Mouse (Mus musculus): ENCODE measurements at regions not wholly inside any gene's neighbourhood (a gene's known extent, or its start where the extent isn't known, plus 50 kb on each side); places are given as distances from the start of the nearest gene placed in this dataset.

DNA sequence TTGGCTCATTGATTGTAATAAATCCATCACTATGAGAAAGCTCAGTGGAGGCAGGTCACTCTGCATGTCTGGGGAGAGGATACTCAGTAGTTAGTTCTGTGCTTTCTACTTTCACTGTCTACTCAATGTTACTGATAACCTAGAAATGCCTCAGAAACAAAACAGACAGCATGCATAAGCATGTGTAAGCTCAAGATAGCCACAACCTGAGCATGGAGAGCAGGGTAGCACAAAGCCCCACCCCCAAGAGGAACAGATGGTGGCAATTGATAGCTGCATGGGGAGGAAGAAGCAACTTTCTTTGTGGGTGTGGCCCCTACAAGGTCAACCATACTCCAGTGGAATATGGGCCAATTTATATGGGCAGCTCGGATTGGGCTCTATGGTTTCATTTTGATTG, 711.9 kb downstream of the Pdcd6ip start:
- no peak for DNase-seq (ENCODE audit: extremely low spot score in 1 of 2, low spot score in 1 of 2)

DNA sequence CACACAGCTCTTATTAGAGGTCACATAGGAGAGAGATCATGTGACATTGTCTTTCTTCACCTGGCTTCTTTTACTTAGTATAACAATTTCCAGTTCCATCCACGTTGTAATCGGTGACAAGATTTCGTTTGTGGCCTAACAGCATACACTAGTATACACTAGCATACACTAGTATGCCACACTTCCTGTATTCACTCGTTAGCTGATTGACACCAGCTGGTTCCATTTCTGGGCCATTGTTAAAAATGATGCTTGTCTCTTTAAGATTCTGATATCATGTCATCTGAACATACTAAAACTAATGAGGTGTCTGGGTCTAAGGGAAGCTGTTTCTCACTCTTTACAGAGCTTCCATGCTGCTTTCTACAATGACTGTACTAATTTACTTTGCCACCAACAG, 713.3 kb downstream of the Pdcd6ip start:
- no peak for DNase-seq (ENCODE audit: extremely low spot score in 1 of 2, low spot score in 1 of 2)

DNA sequence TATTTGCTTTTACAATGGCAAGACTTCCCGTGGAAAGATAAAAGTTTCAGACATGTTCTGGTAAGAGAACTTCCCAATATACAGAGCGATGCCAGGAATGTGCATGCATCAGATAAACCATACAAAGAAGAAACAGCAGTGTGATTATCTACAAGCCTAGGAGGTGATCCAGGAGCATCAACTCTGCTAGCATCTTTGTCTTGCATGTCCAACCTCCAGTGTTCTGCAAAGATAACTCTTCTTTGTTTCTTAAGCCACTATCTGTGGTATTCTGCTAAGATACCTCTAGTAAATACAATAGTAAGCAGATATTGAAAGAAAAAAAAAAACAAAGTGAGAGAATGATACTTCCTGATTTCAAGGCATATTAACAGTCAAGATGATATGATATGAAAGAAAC, 714.4 kb downstream of the Pdcd6ip start:
- no peak for DNase-seq (ENCODE audit: extremely low spot score in 1 of 2, low spot score in 1 of 2)

DNA sequence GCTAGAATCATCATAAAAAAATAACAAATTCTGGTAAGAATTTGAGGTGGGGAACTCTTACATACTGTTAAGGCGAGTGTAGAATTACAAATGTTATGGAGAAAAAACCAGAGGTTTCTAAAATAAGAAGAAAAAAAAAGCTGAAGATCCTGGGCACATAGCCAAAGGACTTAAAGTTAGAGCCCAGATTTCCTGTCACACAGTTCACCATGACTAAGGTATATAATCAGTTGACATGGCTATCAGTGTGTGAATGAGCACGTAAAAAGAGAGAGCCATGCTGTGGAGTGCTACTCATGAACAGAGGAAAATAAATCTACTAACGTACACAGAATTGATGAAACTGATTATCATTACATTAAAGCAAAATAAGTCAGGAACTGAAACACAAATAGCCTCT, 715.1 kb downstream of the Pdcd6ip start:
- DNase-seq (ENCODE audit: extremely low spot score in 1 of 2, low spot score in 1 of 2): no peak

DNA sequence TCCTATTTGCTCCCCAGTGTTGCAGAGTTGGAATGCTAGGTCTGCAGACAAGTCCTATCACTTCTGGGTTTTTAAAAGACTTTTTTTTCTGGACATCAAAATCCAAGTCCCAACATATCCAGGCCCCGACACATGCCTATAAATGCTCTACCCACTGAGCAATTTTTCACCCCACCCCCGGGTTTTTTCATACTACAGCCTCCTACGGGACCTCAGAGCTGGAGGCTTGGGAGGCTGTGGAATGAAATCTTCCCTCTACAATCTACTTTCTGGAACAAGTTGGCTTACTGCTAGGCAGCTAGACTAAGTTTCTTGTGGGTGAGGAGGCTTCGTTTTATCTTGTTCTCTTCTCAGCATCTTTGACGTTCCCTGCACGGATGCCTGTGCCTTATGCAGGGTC, 724.7 kb downstream of the Pdcd6ip start:
- peak in 1 of 2 experiments; percentile 17 for DNase-seq (ENCODE audit: extremely low spot score in 1 of 2, low spot score in 1 of 2)

DNA sequence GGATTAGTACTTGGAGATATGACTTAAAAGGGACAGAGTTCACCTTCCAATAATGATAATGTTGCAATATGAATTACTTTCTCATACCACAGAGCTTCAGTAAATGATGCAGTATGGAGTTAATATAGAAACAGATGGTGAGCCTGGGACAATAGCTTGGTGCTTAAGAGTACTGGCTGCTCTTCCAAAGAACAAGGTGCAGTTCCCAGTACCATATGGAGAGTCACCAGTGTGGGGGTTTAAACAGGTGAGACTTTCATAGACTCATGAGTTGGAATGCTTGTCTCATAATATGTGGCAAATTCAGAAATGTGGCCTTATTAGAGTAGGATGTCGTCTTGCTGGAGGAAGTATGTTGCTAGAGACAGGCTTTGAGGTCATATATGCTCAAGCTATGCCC, 715.8 kb upstream of the Arpp21 start:
- no peak for DNase-seq (ENCODE audit: extremely low spot score in 1 of 2, low spot score in 1 of 2)

DNA sequence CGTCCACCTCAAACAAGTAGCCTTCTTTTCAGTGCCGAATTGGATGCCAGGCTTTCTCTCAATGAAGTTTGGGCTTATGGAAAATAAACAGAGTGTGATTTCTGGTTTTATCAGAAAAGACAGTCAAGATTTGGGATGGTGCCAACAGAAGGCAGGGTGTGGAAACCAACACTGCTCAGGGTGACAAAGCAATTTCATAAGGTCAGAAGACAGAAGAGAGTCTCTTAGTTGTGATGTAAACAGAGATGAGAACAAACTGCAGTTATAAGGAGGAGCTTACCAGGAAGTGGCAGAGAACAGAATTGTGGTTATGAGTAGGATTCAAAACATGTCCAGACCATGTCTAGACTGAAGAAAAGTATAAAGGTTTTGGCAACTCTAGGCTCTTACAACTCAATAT, 714.3 kb upstream of the Arpp21 start:
- no peak for DNase-seq (ENCODE audit: extremely low spot score in 1 of 2, low spot score in 1 of 2)

DNA sequence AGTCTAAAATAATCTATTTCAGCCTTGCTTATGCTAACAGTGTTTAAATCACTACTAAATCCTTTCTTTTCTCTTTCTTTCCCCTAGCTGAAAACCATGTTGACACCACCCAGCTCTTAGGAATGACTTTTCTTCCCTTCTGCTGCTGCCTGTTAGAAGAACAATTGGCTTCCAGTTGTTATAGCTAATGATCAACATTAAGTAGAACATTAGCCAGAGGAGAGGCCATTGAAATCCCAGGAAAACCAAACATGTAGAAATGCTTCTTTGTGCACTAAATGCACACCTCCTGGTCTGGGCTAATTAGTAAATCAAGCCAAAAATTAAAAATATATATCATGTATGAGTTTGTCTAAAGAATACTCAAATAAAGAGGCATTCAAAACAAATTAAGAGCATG, 703.0 kb upstream of the Arpp21 start:
- DNase-seq (ENCODE audit: extremely low spot score in 1 of 2, low spot score in 1 of 2): no peak

DNA sequence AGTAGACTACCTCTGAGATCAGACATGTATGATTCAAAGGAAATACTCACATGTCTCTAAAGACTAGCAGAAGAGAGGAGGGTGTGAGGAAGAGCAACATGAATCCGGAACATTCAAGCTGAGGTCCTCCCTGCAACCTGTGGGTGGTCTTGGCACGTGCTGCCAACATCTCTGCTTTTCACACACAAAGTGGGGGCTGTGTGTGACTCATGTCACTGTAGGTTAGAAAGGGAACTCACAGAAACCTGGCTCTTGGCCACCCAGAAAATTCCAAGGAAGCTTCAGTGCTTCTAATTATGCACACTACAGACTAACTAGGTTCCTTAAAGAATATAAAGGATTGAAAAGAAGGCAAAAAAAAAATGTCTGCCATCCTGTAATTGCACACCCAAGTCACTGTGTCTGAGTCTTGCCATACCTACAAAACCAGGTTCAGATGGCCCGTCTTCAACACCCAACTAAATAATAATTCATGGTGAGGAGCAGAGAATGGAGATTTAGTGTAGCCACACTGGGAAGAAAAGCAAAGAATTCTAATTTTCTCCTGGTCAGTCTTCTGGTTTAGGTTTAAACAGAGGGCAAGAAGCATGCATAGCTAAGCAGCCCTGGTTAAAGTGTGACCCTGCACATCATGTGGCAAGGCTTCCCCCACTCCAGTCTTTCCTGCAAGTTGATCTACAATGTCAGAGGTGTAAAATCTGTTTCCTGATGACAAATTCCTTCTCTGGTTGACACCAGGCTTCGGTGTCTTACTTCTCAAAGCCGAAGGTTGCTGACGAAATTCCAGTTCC, 673.8 kb upstream of the Arpp21 start:
- DNase-seq (ENCODE audit: extremely low spot score in 1 of 2, low spot score in 1 of 2): peak; percentile 66 to 83

DNA sequence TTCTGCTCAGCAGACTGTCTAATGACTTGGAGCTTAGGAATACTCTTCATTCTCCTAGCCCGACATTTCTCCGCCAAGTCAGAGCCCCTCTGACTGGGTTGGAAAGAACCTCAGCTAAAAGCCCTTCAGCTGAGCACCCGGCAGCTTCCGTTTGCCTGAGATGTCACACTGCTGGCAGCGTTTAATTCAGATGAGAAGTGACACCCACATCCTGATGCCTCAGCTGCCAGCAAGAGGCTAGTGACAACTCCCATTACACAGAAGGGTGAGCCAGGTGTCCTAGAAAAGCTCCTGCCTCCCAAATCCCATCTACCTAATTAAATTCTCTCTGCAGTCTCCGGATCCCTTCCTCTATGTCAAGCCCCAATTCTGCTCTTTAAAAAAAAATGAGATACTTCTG, 670.2 kb upstream of the Arpp21 start:
- peak; percentile 8 to 48 for DNase-seq (ENCODE audit: extremely low spot score in 1 of 2, low spot score in 1 of 2)

DNA sequence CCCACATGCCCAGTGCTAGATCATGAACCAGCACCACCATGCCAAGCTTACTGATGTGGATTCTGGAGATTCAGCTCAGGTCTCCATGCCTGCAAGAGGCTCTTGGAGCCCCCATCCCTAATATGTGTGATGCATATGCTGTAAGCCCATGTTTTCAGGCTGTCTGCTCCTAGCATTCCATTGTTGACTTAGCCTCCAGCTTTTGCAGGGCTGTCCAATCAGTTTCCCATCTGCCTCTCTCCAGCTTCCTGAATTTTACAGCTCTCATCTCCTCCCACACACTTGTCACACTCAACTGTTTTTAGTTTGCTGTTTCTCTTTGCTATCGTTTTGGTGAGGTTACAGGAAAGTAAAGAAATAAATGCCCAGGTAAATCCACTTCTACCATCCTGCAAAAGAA, 629.2 kb upstream of the Arpp21 start:
- DNase-seq (ENCODE audit: extremely low spot score in 1 of 2, low spot score in 1 of 2): peak; percentile 50 to 66

DNA sequence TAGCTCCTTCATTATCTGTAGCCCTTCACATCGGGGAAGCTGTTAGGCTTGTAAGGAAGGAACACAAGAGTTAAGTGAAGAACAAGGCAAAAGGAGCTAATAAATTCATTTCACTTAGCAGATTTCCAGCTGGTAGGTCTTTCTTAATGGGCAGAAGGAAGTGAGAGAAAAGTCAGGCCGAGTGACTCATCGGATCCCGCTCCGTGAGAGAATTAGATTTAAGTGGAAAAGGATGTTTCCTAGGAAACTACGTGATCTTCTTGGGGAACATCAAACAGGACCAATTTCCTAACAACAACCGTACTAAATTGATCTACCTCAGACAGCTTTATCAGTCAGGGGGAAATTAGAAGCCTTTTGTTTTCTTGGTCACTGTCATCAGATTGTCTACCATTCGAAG, 625.4 kb upstream of the Arpp21 start:
- peak in 1 of 2 experiments; percentile 68 for DNase-seq (ENCODE audit: extremely low spot score in 1 of 2, low spot score in 1 of 2)

DNA sequence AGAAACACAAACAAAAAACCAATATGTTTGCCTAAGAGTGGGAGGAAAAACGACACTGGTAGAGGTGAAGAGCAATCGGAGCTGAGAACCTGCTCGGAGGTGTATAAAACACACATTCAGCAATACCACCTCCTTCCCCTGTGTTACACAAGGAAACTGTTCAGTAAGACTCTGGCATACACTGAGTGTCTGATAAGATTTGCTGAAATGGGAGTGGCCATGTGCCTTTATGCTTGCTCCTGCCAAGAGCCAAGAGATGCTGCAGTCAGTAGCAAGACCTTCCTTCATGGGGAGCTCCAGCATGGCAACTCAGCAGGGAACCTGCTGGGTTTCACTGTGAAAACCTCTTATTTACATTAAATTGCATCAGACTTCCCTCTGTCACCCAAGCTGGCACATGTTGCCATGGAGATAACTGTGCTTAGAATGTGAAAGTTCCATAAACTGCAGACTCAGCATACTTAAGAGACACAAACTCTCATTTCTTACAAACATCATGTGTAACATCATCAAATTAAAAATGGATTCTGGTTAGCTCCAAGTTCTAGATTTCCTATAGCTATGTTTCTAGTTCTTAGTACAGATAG, 624.7 kb upstream of the Arpp21 start:
- peak in 1 of 2 experiments; percentile 32 for DNase-seq (ENCODE audit: extremely low spot score in 1 of 2, low spot score in 1 of 2)

DNA sequence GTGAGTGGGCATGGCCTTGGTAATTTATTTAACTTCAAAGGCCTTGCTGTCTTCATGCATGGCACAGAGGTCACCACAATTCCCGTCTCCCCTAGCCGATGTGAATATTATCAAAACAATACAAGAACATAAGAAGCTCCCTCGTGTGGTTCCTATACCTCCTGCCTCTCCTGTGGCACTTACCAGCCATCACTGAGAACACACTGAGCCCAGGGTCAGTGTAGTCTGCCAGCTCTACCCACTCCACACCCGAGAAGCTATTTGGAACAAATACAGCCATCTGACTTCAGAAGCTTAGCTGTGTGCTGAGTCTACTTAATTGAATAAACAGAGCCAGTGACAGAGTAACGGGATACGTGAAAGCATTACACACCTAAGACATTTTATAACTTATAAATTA, 605.7 kb upstream of the Arpp21 start:
- DNase-seq (ENCODE audit: extremely low spot score in 1 of 2, low spot score in 1 of 2): no peak

DNA sequence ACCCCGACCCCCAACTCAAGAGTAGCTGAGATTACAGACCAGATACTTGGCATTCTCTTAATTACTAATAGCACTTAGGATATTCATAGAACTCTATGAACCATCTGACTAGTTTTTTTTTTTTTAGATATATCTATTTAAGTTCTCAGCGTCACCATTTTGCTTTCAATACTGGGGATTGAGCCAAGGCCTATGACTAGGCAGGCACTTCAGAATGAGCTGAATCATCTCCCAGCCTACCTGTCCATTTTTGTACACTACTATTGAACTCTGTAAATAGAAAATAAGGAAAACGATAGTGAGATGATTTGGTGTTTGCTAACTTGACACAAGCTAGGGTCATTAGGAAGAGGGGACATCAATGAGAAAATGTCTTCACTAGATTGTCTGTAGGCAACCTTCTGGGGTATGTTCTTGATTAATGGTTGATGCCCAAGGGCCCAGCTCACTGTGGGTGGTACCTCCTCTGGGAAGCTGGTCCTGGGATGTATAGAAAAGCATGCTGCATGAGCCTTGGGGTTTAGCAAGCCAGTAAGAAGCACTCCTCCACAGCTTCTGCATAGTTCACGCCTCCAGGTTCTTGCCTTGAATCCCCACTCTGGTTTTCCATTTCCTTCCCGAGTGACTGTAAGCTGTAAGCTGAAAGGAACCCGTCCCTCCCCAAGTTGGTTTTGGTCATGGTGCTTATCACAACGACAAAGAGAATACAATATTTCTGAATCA, 603.5 kb upstream of the Arpp21 start:
- DNase-seq (ENCODE audit: extremely low spot score in 1 of 2, low spot score in 1 of 2): peak in 1 of 2 experiments; percentile 49

DNA sequence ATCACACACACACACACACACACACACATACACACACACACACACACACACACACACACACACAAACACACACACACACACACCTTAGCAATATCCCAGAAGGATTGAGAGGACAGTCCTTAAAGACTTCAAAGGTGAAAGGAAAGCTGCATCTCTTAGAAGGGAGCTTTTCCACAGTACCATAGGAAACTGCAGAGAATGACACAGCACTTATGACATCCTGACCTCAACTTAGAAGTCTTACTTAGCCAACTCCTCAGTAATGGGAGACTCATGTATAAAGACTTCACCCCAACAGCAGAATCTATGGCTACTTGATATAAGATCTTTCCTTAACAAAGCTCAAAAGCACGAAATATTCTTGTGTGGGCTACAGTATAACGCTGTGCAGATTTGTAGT, 601.8 kb upstream of the Arpp21 start:
- no peak for DNase-seq (ENCODE audit: extremely low spot score in 1 of 2, low spot score in 1 of 2)

DNA sequence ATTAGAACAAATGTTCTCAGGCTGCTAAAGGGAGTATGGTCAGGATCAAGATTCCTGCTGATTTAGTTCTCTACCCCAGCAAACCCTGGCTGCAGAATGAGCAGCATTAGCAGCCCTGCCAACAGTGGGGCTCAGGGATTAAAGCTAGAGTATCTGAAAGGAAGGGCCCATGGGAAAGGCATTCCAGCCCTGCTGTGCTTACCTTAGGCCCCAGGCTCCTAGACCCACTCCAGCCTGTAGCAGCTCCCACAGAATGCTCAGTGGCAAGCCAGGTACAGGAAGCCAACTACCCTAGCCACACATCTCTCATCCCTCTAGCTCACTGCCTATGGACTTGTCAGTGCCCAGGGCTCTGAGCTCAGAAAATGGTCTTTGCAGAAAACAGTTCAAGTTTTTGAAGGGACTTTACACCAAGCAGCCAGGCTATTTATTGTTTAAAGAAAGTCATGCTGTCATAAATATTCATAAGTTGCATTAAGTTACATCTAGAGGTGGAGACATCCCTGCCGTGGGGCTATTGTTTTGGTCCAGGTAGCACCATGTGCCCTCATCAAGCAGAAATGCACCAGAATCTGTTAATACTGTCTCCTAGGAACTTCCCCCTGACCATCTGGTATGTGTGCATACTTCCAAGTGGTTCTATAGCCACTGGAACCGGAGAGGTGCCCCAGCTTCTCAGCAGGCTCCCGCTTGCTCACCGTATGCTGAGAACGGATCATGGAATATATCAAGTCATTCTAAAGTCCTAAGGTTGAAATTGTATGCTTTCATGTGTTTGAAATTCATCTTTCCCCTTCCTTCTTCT, 598.9 kb upstream of the Arpp21 start:
- DNase-seq (ENCODE audit: extremely low spot score in 1 of 2, low spot score in 1 of 2): no peak

DNA sequence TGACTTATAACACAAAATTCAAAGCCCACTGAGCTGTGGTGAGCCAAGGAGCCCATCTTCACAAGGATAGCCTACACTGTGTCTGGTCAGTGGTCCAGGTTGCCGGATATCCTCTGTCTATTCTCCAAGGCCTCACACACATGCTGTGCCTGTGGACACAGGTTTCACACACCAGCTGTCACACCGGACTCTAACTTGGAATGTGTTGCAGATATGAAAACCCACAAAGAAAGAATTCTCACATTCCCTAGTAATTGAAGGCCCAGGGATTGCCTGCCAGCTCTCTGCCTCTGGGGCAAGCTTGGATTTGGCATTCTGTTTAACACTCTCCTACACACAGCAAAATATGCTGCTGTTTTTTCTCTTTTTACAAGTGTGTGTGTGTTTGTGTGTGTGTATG, 595.4 kb upstream of the Arpp21 start:
- peak; percentile 30 to 55 for DNase-seq (ENCODE audit: extremely low spot score in 1 of 2, low spot score in 1 of 2)

DNA sequence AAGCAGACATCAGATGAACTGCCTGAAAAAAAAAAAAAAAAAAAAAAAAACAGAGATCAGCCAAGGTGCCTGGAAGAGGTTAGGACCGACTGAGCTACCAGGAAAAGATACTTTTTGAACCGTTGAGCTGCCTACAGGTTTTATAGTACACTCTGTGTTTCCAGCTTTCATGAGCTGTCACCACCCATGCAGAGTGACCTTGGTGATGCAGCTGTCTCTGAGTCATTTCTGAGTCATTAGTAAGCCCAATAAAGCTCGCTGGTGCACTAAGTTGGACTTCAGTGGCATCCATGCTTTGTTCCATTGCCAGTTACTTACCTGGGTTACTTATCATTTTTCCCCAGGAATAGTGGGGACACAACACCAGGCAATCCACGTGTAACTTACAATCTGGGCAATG, 592.9 kb upstream of the Arpp21 start:
- DNase-seq (ENCODE audit: extremely low spot score in 1 of 2, low spot score in 1 of 2): peak in 1 of 2 experiments; percentile 49

DNA sequence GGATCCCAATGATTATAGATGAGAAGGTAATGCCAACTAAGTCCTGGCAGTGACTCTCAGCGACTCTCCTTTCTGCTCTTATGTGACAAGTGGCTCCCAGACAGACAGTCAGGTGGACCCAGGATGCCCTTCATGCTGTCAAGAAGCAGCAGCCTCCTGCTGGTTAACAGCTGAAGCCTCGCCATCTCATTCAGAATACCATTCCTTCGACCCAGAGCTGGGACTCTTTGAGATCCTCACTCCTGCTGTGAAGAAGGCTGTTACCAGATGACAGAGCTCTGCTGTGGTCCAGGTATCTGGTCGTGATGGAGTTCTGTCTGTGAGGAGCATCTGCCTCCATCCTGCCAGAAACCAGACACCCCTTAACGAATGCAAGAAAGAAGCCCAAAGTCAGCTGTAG, 590.9 kb upstream of the Arpp21 start:
- no peak for DNase-seq (ENCODE audit: extremely low spot score in 1 of 2, low spot score in 1 of 2)

DNA sequence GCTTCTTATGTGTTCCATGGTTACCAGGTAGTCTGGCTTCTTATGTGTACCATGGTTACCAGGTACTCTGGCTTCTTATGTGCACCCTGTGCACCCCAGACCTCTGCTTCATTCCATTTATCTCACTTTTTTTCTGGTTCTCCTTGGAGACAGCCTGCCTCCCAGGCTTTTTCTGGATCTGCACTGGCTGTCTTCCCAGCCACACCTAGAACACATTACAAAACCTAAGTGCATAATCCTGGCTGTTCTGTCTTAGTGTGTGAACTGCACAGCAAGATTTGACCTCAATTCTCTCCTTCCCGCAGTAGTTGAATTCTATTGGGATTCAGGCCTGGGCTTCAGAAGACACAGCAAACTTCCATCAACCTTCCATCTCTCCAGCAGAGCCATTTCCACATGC, 586.2 kb upstream of the Arpp21 start:
- no peak for DNase-seq (ENCODE audit: extremely low spot score in 1 of 2, low spot score in 1 of 2)
